Mouse (Mus musculus) small intestine, adult 2 months (tissue): ENCODE data around the gene Lrrc8c.

Experiments
- CTCF ChIP-seq: fragments of 200-500 bp; IDR thresholded peaks from 2 replicates; pipeline ENCODE4 v1.5.1; 2012; ENCODE audit warnings: low read depth, mild to moderate bottlenecking, control low read depth, inconsistent platforms, low read length, moderate library complexity, mixed read lengths; ENCODE audit not compliant: insufficient replicate concordance, insufficient read length; ENCODE audit errors: extremely low read depth
- POLR2A ChIP-seq: fragments of 200-500 bp; IDR thresholded peaks from 2 replicates; pipeline ENCODE4 v1.6.1; 2012; ENCODE audit warnings: low read depth, mild to moderate bottlenecking, control low read depth, inconsistent platforms, low read length, moderate library complexity

GRCm38 (mm10) chr5:105472983-105473705, 46.0 kb upstream of the Lrrc8c start:
- TF ChIP-seq POLR2A (no peak), CTCF (no peak)
